Mouse (Mus musculus) erythroid progenitor cell, adult 5-6 weeks (primary cell): Measurements from ENCODE around the gene Pira2. TPM values are rescaled to one million over a fixed set of nuclear protein-coding genes. Genes with fewer than 3 reads are reported as not detected.
"Not testable (repeated sequence)": the region's sequence is repeated elsewhere in the genome, so short reads cannot be mapped to it uniquely, and the experiment has no call there.

Experiments
- ATAC-seq: replicated peaks from 2 replicates; pipeline ENCODE4 v1.8.0; 2016; ENCODE audit warnings: moderate number of reproducible peaks, mild to moderate bottlenecking, moderate TSS enrichment, inconsistent platforms; ENCODE audit not compliant: poor library complexity, low FRiP score, severe bottlenecking
- total RNA-seq, 2 experiments: library from RNA; stranded (forward) in 1 of 2; stranded (reverse) in 1 of 2; fragments of 150-400 nt in 1 of 2; fragments of 186-747, 209-891 nt in 1 of 2; gene quantifications; 2 replicates each; pipeline versions ENCODE4 v1.2.3 to v1.2.4; 2015 to 2017; ENCODE audit warnings: low replicate concordance in 2 of 2

Pira2 gene
- 3.2 and 13.4 TPM in 2 replicates for total RNA-seq (2015; ENCODE audit: low replicate concordance)
- total RNA-seq (2017; ENCODE audit: low replicate concordance) = 1.8 and 6.2 TPM in 2 replicates

GRCm38 (mm10) chr7:3844951-3845350, at the start of gene Pira2:
Gene Pira2, minus strand, starts transcription at chr7:3845051.
- not testable (repeated sequence) for ATAC-seq

DNA sequence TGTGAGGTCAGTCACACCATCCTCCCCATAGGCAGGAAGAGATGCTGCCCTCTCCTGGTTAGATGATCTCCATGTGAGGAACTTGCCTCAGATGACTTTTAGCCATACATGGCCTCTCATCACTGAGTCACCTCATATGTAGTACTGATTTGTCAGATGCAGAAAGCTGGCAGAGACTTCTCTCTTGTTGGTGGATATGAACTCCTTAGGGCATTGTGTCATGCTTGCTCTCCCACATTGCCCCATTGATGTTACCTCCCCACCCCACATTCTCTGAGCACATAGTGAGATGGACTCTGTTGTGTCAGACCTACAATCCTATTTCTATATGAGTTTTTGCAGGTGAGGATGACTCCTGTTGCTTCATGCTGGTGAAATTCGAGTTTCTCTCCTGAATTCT, 30.2 kb upstream of the Pira2 start:
- ATAC-seq = not testable (repeated sequence)

GRCm38 (mm10) chr7:3837854-3838253, 7.0 kb downstream of the Pira2 start:
- ATAC-seq = not testable (repeated sequence)

DNA sequence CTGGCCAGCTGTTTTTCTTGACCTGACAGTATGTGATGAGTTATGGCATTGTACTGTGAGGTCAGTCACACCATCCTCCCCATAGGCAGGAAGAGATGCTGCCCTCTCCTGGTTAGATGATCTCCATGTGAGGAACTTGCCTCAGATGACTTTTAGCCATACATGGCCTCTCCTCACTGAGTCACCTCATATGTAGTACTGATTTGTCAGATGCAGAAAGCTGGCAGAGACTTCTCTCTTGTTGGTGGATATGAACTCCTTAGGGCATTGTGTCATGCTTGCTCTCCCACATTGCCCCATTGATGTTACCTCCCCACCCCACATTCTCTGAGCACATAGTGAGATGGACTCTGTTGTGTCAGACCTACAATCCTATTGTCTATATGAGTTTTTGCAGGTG, 14.2 kb downstream of the Pira2 start:
- not testable (repeated sequence) for ATAC-seq

GRCm38 (mm10) chr7:3825599-3825998, 19.3 kb downstream of the Pira2 start, which contains the start of gene Gm15448:
Gene Gm15448, minus strand, starts transcription at chr7:3825687.
- not testable (repeated sequence) for ATAC-seq

GRCm38 (mm10) chr7:3811912-3812311, 32.9 kb downstream of the Pira2 start:
- not testable (repeated sequence) for ATAC-seq

- not testable (repeated sequence) for ATAC-seq
These were observed 41.9 kb downstream of the Pira2 start for GRCm38 (mm10) chr7:3802935-3803334.

- ATAC-seq = not testable (repeated sequence)
These were observed 44.9 kb downstream of the Pira2 start for GRCm38 (mm10) chr7:3799940-3800339.

- not testable (repeated sequence) for ATAC-seq
These were observed 48.6 kb downstream of the Pira2 start for GRCm38 (mm10) chr7:3796286-3796685.

Other genes starting within 250 kb of the Pira2 start
- gene Oscar, start 228.9 kb downstream of the Pira2 start, total RNA-seq (2015; ENCODE audit: low replicate concordance) = not detected in 2 replicates
- gene Oscar, start 228.9 kb downstream of the Pira2 start, total RNA-seq (2017; ENCODE audit: low replicate concordance) = not detected in 2 replicates
- gene Ndufa3, start 227.7 kb downstream of the Pira2 start, total RNA-seq (2015; ENCODE audit: low replicate concordance) = 127 and 193 TPM in 2 replicates
- gene Ndufa3, start 227.7 kb downstream of the Pira2 start, total RNA-seq (2017; ENCODE audit: low replicate concordance) = 80.0 and 93.3 TPM in 2 replicates
- gene Tfpt, start 215.1 kb downstream of the Pira2 start, total RNA-seq (2015; ENCODE audit: low replicate concordance) = 9.4 and 17.2 TPM in 2 replicates
- 10.0 and 10.8 TPM in 2 replicates for gene Tfpt, start 215.1 kb downstream of the Pira2 start, total RNA-seq (2017; ENCODE audit: low replicate concordance)
- 14.3 and 23.4 TPM in 2 replicates for gene Prpf31, start 215.1 kb downstream of the Pira2 start, total RNA-seq (2015; ENCODE audit: low replicate concordance)
- gene Prpf31, start 215.1 kb downstream of the Pira2 start, total RNA-seq (2017; ENCODE audit: low replicate concordance) = 13.5 and 19.8 TPM in 2 replicates
- 109 and 150 TPM in 2 replicates for gene Cnot3, start 199.8 kb downstream of the Pira2 start, total RNA-seq (2015; ENCODE audit: low replicate concordance)
- 47.9 and 91.2 TPM in 2 replicates for gene Cnot3, start 199.8 kb downstream of the Pira2 start, total RNA-seq (2017; ENCODE audit: low replicate concordance)
- 2.5 and 8.8 TPM in 2 replicates for gene Leng1, start 179.2 kb downstream of the Pira2 start, total RNA-seq (2015; ENCODE audit: low replicate concordance)
- gene Leng1, start 179.2 kb downstream of the Pira2 start, total RNA-seq (2017; ENCODE audit: low replicate concordance) = 2.7 and 3.0 TPM in 2 replicates
- 6.7 TPM in 1 of 2 replicates, not detected in the other for gene Tmc4, start 167.5 kb downstream of the Pira2 start, total RNA-seq (2015; ENCODE audit: low replicate concordance)
- gene Tmc4, start 167.5 kb downstream of the Pira2 start, total RNA-seq (2017; ENCODE audit: low replicate concordance) = 0.77 TPM in 1 of 2 replicates, not detected in the other
- 1.7 TPM in 1 of 2 replicates, not detected in the other for gene Tsen34, start 152.2 kb downstream of the Pira2 start, total RNA-seq (2015; ENCODE audit: low replicate concordance)
- 3.0 and 3.1 TPM in 2 replicates for gene Tsen34, start 152.2 kb downstream of the Pira2 start, total RNA-seq (2017; ENCODE audit: low replicate concordance)
- gene Mboat7, start 151.5 kb downstream of the Pira2 start, total RNA-seq (2015; ENCODE audit: low replicate concordance) = 17.7 and 29.3 TPM in 2 replicates
- 1.0 and 6.4 TPM in 2 replicates for gene Mboat7, start 151.5 kb downstream of the Pira2 start, total RNA-seq (2017; ENCODE audit: low replicate concordance)
- 482 and 547 TPM in 2 replicates for gene Rps9, start 141.1 kb downstream of the Pira2 start, total RNA-seq (2015; ENCODE audit: low replicate concordance)
- 300 and 652 TPM in 2 replicates for gene Rps9, start 141.1 kb downstream of the Pira2 start, total RNA-seq (2017; ENCODE audit: low replicate concordance)
- 27.7 and 27.8 TPM in 2 replicates for gene Pirb, start 124.7 kb downstream of the Pira2 start, total RNA-seq (2015; ENCODE audit: low replicate concordance)
- gene Pirb, start 124.7 kb downstream of the Pira2 start, total RNA-seq (2017; ENCODE audit: low replicate concordance) = 4.8 and 6.4 TPM in 2 replicates
- not detected in 2 replicates for gene Gm15448, start 19.4 kb downstream of the Pira2 start, total RNA-seq (2015; ENCODE audit: low replicate concordance)
- 1.5 and 2.6 TPM in 2 replicates for gene Gm15448, start 19.4 kb downstream of the Pira2 start, total RNA-seq (2017; ENCODE audit: low replicate concordance)
- 0.84 and 7.9 TPM in 2 replicates for gene Gm14548, start 53.1 kb upstream of the Pira2 start, total RNA-seq (2015; ENCODE audit: low replicate concordance)
- gene Gm14548, start 53.1 kb upstream of the Pira2 start, total RNA-seq (2017; ENCODE audit: low replicate concordance) = 3.5 TPM in 1 of 2 replicates, not detected in the other
- gene Lilra6, start 70.5 kb upstream of the Pira2 start, total RNA-seq (2015; ENCODE audit: low replicate concordance) = 3.6 and 10.5 TPM in 2 replicates
- gene Lilra6, start 70.5 kb upstream of the Pira2 start, total RNA-seq (2017; ENCODE audit: low replicate concordance) = 2.2 and 5.9 TPM in 2 replicates
- 10.5 and 12.6 TPM in 2 replicates for gene Lair1, start 218.2 kb upstream of the Pira2 start, total RNA-seq (2015; ENCODE audit: low replicate concordance)
- 10.3 and 11.6 TPM in 2 replicates for gene Lair1, start 218.2 kb upstream of the Pira2 start, total RNA-seq (2017; ENCODE audit: low replicate concordance)